Mouse (Mus musculus): Measurements from ENCODE around the gene Rras. TPM values are rescaled to one million over a fixed set of nuclear protein-coding genes. Genes with fewer than 3 reads are reported as not detected.
"Not testable (repeated sequence)": the region's sequence is repeated elsewhere in the genome, so short reads cannot be mapped to it uniquely, and the experiment has no call there.

Rras gene
- polyA plus RNA-seq, 1 experiment from 2014 or later, result 23.3 TPM

DNA sequence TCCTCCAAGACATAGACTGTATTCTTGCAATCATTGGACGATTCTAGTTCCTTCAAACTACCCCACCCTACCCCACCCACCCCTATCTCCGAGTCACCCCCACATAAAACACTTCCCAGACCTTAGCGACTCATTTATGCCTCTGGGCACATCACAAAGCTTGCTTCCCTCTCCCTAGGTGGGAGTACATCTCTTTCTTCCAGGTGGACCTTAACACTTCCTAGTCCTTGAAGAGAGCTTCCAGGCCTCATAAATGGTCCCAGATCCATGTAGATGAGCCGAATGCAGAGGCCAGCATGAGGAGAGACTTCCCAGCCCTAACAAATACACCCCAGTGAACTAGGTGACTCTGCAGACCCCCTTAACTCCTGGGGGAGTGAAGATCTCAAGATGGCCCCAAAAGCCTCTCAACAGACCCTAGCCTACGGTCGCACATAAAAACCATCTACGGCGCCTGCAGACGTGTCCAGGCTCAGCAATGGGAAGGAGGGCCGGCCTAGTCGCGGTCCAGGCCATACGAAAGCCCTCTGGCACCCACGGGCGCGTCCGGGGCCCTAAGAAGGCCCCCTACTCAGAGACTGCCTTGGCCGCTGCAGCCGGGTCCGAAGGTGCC is 2.3 kb upstream of the Rras start:
- Histone ChIP-seq H3K9ac (peak overlapping the region; percentile 97), H3K4me2 (peak overlapping the region; percentile 80), H3K36me3 (peaks cover 34% of the 10 kb centered on the region), H3K4me1 (peaks cover 29% of the 10 kb centered on the region), H3K27me3 (no peaks in the 10 kb centered on the region), H3K4me3 (peak overlapping the region; percentile 90), H3K9me3 (no peaks in the 10 kb centered on the region), H3K27ac (peak overlapping the region; percentile 95)
- WGBS, result 1% methylated on average over 20 of the region's 20 CpGs
- no peak for ATAC-seq (ENCODE audit: insufficient number of reproducible peaks, insufficient read depth, low FRiP score, low TSS enrichment, low read depth)

DNA sequence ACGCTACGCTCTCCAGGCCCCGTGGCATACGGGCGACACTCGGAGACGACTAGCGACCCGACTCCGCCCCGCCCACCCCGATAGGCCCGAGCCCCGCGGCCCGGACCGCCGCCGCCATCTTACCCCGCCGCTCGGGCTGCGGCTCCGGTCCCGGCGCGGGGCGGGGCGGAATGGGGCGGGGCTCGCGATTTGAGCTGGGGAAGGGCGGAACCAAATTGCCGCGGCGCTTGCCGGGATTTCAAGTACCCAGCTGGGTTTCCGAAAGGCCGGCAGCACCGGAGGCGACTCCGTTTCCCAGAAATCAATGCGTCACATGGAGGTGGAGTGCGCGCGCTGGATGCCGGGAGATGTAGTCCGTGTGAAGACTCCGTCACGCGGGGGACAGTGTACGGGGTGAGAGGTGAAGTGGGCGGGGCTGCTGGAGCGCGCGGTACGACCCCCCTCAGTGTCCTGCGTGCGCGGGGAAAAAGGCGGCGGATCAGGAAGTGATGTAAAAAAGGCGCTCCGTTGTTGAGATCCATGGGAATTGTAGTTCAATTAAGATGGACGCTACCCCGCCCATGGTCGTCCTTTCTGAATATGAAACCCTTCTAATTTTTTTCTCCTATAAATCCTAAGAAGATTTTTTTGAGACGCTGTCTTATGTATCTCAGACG is 1.7 kb upstream of the Rras start, which contains the start of gene Scaf1:
Gene Scaf1 (minus strand): TSS at position 407 of the 656 bp plus-strand sequence.
- peak; percentile 91 for ATAC-seq (ENCODE audit: insufficient number of reproducible peaks, insufficient read depth, low FRiP score, low TSS enrichment, low read depth)
- Histone ChIP-seq H3K4me1 (peaks cover 29% of the 10 kb centered on the region), H3K4me3 (peak within 1 kb of the TSS; percentile 90), H3K27ac (peak within 1 kb of the TSS; percentile 95), H3K27me3 (no peaks in the 10 kb centered on the region), H3K9me3 (no peaks in the 10 kb centered on the region), H3K4me2 (peak within 1 kb of the TSS; percentile 90), H3K9ac (peak within 1 kb of the TSS; percentile 97), H3K36me3 (peaks cover 29% of the 10 kb centered on the region)
- under 1% methylated on average over 69 of the region's 69 CpGs for WGBS

DNA sequence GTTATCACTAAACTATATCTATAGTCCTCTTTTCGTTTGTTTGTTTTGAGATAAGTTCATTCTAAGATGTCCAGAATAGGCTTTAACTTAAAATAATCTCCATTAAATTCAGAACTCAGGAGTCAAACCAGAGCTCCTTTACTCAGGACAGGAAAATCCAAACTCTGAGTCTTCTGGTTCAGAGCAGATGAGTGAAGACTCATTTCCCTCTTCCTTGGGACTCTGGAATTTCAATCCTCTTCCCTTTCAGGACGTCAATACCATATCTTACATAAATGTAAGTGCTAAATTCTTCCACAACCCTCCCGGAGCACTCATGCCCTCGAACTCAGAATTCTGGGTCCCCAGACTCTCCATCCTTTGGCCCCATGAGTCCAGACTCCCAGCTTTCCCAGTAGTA is 1.0 kb upstream of the Rras start:
- Histone ChIP-seq H3K4me3 (peak overlapping the region; percentile 90), H3K9me3 (no peaks in the 10 kb centered on the region), H3K9ac (peak overlapping the region; percentile 62), H3K4me1 (peaks cover 29% of the 10 kb centered on the region), H3K4me2 (peak overlapping the region; percentile 90), H3K27me3 (no peaks in the 10 kb centered on the region), H3K36me3 (peaks cover 23% of the 10 kb centered on the region), H3K27ac (peak overlapping the region; percentile 95)
- ATAC-seq (ENCODE audit: insufficient number of reproducible peaks, insufficient read depth, low FRiP score, low TSS enrichment, low read depth), result no peak
- WGBS, result under 1% methylated on average over 4 of the region's 4 CpGs

DNA sequence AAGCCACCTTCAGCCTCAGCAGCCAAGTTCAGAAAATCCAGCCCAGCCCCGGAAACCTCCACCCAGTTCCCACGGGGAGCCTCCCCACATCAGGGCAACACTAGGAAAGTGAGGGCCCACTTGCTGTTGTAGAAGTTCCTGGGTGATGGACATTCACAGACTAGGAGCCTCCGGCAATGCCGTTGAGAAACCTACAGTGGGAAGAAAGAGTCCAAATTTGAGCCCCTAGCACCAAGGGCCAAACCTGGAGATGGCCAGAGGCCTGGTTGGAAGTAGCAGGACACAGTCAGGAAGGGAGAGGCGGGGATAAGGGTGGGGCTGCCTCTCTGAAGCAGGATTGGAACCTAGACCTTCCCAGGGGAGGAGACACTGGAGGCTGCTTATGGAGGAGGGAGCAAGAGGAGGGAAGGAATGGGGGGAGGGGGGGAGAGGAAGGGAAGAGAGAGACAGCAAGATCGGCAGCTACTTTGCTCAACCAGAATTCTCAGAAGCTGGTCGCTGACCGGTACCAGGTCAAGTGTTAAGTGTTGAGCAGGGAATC is 1.3 kb downstream of the Rras start:
- Histone ChIP-seq H3K36me3 (no peaks in the 10 kb centered on the region), H3K4me3 (0 out of 2 replicates have a peak overlapping the region, but pooled peaks have one; percentile 90), H3K27ac (peak overlapping the region; percentile 28; the same call in 1 of the 2 replicates), H3K9ac (0 out of 2 replicates have a peak overlapping the region, but pooled peaks have one; percentile 44), H3K4me2 (peak overlapping the region; percentile 90), H3K27me3 (no peaks in the 10 kb centered on the region), H3K4me1 (peaks cover 26% of the 10 kb centered on the region), H3K9me3 (no peaks in the 10 kb centered on the region)
- no peak for ATAC-seq (ENCODE audit: insufficient number of reproducible peaks, insufficient read depth, low FRiP score, low TSS enrichment, low read depth)
- 32% methylated on average over 8 of the region's 8 CpGs for WGBS

DNA sequence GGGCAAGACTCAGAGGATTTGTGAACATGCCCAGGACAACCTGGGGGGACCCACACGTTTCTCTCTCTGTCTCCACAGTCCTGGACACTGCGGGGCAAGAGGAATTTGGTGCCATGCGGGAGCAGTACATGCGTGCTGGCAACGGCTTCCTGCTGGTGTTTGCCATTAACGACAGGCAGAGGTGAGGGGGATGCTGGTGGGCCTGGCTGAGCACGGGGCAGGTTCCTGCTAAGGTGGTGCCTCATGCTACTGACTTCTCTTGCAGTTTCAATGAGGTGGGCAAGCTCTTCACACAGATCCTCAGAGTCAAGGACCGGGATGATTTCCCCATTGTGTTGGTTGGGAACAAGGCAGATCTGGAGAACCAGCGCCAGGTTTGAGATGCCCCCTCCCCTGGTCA is 2.5 kb downstream of the Rras start:
- Histone ChIP-seq H3K4me1 (peaks cover 20% of the 10 kb centered on the region), H3K9me3 (no peaks in the 10 kb centered on the region), H3K27me3 (no peaks in the 10 kb centered on the region), H3K9ac (no peak overlapping the region), H3K27ac (no peak overlapping the region), H3K4me3 (no peak overlapping the region), H3K36me3 (no peaks in the 10 kb centered on the region), H3K4me2 (no peak overlapping the region)
- 68% methylated on average over 9 of the region's 9 CpGs for WGBS
- no peak for ATAC-seq (ENCODE audit: insufficient number of reproducible peaks, insufficient read depth, low FRiP score, low TSS enrichment, low read depth)

DNA sequence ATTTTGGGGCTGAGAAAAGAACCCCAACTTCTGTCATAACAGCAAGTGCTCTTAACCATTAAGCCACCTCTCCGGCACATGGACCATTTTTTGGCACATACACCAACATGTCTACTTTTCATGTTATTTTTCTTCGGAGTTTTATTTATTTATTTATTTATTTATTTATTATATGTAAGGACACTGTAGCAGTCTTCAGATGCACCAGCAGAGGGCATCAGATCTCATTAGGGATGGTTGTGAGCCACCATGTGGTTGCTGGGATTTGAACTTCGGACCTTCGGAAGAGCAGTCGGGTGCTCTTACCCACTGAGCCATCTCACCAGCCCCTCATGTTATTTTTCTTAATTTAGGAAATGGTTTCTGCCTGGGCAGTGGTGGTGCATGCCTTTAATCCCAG is 6.0 kb downstream of the Rras start:
- not testable (repeated sequence) for H3K9ac ChIP-seq; H3K27ac ChIP-seq; H3K4me2 ChIP-seq; ATAC-seq (ENCODE audit: insufficient number of reproducible peaks, insufficient read depth, low FRiP score, low TSS enrichment, low read depth); H3K9me3 ChIP-seq; H3K4me3 ChIP-seq; H3K4me1 ChIP-seq; H3K27me3 ChIP-seq
- 84% methylated on average over 5 of the region's 5 CpGs for WGBS
- peaks cover 22% of the 10 kb centered on the region for H3K36me3 ChIP-seq

DNA sequence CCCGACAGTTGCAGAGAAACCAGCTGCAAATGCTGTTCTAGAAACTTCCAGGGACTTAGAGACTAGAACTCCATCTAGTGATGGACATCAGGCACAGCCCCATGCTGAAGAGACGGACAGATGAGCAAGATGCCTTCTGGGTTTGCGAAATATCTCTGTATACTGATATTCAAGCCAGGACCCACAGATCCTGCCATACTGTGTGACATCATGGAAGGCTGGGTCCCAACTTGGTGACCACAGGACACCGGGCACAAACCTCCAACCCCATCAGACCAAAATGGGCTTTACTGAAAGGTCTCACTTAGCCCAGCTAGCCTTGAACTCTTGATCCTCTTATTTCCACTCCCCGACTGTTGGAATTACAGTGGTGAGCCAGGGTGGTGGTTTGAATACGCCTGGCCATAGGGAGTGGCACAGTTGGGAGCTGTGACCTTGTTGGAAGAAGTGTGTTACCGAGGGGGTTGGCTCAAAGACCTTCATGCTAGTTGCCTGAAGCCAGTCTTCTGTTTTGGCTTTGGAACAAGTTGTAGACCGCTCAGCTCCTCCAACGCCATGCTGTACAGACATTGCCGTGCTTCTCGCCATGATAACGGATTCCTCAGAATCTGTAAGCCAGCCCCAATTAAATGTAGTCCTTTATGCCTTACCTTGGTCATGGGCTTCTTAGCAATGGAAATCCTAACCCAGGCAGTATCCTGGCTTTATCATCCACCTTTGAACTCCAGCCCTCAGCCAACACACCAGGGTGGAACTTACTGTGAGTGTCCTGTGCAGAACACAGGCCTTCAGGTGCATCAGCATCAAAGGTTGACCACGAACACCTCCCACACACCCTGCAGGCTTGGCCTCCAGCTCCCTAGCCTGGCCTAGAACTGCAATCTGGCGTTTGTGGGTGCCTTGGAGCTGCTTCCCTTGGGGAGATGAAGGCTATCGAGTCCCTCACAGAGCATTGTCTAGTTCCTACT is 6.8 kb downstream of the Rras start:
- no peak overlapping the region for H3K27ac ChIP-seq
- no peaks in the 10 kb centered on the region for H3K27me3 ChIP-seq
- no peaks in the 10 kb centered on the region for H3K9me3 ChIP-seq
- H3K4me2 ChIP-seq, result no peak overlapping the region
- H3K9ac ChIP-seq, result 0 out of 2 replicates have a peak overlapping the region, but pooled peaks have one; percentile 21
- H3K36me3 ChIP-seq, result peaks cover 31% of the 10 kb centered on the region
- no peak for ATAC-seq (ENCODE audit: insufficient number of reproducible peaks, insufficient read depth, low FRiP score, low TSS enrichment, low read depth)
- H3K4me3 ChIP-seq, result no peak overlapping the region
- WGBS, result 83% methylated on average over 15 of the region's 15 CpGs
- peaks cover 3% of the 10 kb centered on the region; the same call in 1 of the 2 replicates for H3K4me1 ChIP-seq

DNA sequence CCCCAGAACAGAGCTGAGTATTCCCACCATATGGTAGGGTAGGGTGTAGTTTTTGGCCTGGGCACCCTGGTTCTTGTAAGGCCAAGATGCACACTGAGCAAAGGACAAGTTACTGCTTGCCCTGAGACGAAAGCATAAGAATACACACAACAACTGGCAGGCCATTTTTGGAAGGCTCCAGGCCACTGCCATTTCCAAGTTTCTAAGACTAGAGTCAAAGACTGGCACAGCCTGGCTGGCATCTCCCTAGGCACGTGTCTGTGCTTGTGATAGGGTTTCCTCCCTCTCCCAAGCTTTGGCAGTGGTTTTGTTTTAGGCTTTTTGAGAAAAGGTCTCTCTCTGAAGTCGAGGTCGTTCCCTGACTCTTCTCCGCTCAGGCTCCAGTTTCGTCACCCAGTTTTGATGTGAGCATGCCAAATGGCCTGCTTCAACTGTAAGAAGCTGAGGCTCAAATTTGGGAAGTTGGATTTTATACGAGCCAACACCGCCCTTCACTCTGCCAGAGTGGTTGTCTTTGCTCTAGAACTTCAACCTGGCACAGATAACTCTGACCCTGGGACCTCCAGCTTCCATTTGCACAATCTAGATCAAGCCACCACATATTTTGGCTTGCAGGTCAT is 8.0 kb downstream of the Rras start:
- peaks cover 3% of the 10 kb centered on the region; the same call in 1 of the 2 replicates for H3K4me1 ChIP-seq
- peaks cover 42% of the 10 kb centered on the region for H3K36me3 ChIP-seq
- peak overlapping the region; percentile 29; the same call in 1 of the 2 replicates for H3K27ac ChIP-seq
- ATAC-seq (ENCODE audit: insufficient number of reproducible peaks, insufficient read depth, low FRiP score, low TSS enrichment, low read depth), result no peak
- H3K4me2 ChIP-seq, result no peak overlapping the region
- no peaks in the 10 kb centered on the region for H3K27me3 ChIP-seq
- no peaks in the 10 kb centered on the region for H3K9me3 ChIP-seq
- 74% methylated on average over 8 of the region's 8 CpGs for WGBS
- H3K4me3 ChIP-seq, result no peak overlapping the region
- H3K9ac ChIP-seq, result no peak overlapping the region

DNA sequence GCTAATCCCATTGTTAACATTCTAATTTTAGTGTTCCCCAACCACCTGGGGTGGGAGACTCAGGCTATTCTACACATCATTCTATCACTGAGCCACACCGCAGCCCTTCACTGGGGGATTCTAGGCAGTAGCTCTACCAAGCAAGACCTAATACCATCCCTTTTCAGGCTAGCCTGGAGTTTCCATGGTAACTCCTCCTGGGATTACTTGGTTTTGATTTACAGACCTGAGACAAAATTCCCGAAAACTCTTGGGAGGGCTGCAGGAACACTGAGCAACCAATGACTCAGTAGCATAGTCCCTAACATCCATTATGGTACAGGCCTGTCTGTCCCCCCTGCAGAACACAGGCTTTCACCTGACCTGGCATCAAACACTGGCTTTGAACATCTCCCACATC is 8.5 kb downstream of the Rras start:
- Histone ChIP-seq H3K4me3 (no peak overlapping the region), H3K27ac (peak overlapping the region; percentile 33; the same call in 1 of the 2 replicates), H3K9ac (no peak overlapping the region), H3K9me3 (no peaks in the 10 kb centered on the region), H3K27me3 (no peaks in the 10 kb centered on the region), H3K36me3 (peaks cover 48% of the 10 kb centered on the region), H3K4me1 (peaks cover 3% of the 10 kb centered on the region; the same call in 1 of the 2 replicates), H3K4me2 (no peak overlapping the region)
- WGBS, result 71% methylated on average over 2 of the region's 2 CpGs
- ATAC-seq (ENCODE audit: insufficient number of reproducible peaks, insufficient read depth, low FRiP score, low TSS enrichment, low read depth), result no peak

DNA sequence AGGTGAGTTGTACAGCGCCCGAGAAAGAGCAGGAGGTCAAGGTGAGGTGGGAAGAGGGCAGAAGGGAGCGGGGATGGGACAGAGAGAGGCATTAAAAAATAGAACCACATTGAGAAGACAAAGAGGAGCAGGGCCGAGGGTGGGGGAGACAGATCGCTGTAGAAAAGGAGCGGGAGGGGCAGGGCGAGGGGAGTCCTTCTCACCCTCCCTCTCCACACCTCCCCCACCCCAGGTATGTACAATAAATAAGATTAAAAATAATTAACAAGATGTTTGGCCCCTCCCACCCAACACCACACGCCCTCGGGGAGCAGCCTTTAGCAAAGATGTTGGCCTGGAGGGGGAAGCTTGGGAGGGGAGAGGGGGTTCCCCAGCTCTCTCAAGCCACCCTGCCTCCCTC is 10.0 kb downstream of the Rras start:
- Histone ChIP-seq H3K4me2 (no peak overlapping the region), H3K4me1 (peaks cover 3% of the 10 kb centered on the region; the same call in 1 of the 2 replicates), H3K27me3 (no peaks in the 10 kb centered on the region), H3K9me3 (no peaks in the 10 kb centered on the region), H3K27ac (no peak overlapping the region), H3K36me3 (peaks cover 63% of the 10 kb centered on the region), H3K4me3 (no peak overlapping the region), H3K9ac (no peak overlapping the region)
- no peak for ATAC-seq (ENCODE audit: insufficient number of reproducible peaks, insufficient read depth, low FRiP score, low TSS enrichment, low read depth)
- 89% methylated on average over 9 of the region's 9 CpGs for WGBS
